Mouse (Mus musculus) ovary, postnatal 14 days (tissue): Measurements from ENCODE around the gene 9530003J23Rik.
"Not testable (repeated sequence)": the region's sequence is repeated elsewhere in the genome, so short reads cannot be mapped to it uniquely, and the experiment has no call there.

Source experiments
- DNase-seq: peaks from one replicate; pipeline ENCODE4 v3.0.0; 2022; ENCODE audit warnings: low spot score

9530003J23Rik gene

DNA sequence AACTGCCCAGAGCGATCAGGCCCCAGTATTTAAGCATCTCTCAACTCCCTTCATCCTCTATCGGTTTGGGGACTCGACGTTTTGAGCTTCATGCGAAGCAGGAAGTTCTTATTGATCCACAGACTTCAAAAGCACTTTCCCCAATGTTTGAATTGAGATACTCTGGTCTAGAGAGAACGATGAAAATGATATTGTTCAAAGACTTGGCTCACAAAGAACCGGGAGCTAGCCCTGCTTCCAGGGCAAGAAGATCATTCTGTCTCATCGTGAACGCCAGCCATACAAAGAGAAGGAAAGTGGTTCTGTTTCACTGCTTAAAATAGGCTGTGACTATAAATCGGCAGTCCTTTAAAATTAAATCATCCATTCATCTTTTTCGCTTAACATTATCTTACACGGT is at the start of gene 9530003J23Rik:
Gene 9530003J23Rik (minus strand): TSS at position 101 of the 400 bp plus-strand sequence.
- no peak for DNase-seq

DNA sequence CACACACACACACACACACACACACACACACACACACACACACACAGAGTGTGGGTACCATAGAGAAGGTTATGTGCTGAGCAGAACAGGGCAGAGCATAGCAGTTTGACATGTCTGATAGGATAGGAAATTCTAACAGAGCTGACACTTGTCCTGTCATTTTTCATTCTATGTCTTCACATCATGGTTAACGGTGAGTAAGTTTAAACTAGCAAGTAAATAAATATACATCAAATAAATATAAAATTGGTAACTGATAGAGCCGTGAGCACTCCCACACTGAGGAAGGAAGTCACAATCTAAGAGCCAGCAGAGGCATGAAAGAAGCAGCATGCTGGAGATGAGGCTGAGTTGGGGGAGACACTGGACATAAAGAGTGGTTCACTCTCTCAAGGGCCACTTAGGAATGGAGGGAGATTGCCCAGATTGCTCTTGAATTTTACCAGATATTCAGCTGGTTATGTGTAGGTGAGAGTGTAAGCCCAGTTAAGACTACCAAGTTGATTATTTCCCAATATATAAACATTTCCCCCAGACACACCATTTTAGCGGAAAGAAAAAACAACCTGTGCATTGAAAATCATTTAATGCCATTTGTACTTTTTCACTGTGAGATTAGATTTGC is 48.8 kb upstream of the 9530003J23Rik start:
- DNase-seq = no peak

DNA sequence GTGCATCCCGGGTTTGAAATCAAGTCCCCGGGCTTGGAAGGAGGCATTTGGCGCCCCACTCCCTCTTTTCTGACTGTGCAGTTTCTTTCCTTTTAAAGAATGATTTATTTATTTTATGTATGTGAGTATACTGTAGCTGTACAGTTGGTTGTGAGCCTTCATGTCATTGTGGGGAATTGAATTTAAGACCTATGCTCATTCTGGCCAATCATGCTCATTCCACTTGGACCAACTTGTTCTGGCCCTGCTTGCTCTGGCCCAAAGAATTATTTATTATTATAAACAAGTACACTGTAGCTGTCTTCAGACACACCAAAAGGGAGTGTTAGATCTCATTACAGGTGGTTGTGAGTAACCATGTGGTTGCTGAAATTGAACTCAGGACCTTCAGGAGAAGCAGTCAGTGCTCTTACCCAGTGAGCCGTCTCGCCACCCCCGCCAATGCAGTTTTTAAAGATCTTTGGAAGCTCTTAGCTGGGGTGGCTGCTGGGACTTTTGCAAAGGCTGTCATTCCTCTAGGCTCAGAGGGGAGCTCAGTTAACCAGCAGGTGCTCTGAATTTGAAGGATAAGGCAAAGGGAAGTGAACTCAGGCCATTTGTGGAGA is 48.0 kb upstream of the 9530003J23Rik start:
- DNase-seq = no peak

DNA sequence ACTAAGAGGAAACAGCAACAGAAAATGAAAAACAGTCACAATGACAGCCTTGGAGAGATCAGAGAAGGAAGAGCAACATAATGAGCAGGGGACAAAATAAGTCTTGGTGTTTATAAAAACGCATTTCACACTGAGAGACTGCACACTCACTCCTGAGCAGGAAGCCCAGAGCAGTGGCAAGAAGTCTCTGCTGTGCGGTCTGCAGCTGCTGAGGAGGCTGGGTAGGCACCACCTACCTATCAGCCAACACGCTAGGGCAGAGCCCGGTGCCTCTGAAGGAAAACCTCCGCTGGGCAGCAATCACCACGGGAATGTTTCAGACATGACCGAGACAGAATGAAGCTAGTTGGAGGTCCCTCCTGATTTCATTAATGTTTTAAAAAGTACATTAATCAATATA is 47.1 kb upstream of the 9530003J23Rik start:
- DNase-seq = not testable (repeated sequence)

DNA sequence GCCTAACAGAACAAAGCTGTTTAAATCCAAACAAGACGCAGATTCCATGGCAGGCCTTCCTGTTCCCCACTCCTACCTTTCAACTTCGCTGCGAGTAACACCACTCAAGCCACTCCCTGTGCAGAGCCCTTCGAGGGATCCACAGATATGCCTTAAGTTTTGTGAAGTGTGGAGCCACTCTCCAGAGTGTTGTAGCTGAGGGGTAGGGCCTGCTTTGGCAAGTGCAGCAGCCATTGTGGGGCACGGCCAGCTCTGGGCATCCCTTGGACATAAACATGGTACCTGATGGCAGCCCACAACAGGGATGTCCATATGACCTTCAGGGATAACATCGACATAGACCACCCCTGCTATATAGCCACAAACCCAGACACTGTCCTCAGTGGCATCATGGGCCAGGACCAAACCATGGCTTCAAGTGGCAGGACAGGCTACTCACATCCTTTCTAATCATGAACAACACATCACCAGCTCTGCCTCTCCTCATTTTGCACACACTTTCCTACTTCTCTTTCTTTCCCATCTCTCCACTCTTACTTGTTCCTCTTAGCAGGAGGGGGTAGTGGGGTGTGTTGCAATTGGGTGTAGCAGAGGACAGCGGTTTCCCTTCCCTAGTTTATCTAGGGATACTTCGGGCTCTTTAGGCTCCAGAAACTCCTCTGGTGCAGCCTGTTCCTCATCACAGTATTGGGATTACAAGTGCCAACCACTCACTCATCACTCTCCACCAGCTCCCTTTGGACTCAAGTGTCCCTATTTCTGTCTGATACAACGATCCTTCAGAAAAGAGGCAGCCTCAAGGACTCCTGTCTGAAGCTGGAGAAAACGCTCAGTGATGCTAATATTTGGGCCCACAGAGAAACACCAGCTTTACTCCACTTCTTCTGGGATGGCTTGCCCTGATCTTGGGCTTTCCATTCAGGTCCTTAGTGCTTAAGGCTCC is 46.3 kb upstream of the 9530003J23Rik start:
- no peak for DNase-seq

DNA sequence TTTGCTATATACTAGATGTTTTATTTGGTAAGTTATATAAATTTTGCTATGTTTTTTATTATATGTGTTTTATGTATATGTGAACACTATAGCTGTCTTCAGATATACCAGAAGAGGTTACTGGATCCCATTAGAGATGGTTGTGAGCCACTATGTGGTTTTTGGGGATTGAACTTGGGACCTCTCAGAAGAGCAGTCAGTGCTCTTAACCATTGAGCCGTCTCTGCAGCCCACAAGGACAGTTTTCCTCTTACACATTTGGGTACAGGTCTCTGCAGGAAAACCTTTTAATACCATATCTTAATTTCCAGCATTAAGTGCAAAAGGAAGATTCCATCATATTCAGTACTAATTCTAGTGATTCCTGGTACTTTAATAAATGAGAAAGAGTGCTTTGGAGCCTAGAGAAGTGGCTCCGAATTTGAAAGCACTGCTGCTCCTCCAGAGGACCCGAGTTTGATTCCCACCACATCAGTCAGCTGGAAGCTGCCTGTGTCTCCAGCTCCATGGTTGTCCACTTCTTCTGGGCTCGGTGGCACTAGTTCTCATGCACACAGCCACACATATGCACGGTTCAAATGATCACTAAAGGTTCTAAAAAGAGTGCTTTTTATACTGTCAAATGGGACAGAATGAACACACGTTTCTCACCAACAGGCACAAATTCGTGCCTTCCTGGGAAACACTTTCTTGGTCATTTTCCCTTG is 45.5 kb upstream of the 9530003J23Rik start:
- no peak for DNase-seq

DNA sequence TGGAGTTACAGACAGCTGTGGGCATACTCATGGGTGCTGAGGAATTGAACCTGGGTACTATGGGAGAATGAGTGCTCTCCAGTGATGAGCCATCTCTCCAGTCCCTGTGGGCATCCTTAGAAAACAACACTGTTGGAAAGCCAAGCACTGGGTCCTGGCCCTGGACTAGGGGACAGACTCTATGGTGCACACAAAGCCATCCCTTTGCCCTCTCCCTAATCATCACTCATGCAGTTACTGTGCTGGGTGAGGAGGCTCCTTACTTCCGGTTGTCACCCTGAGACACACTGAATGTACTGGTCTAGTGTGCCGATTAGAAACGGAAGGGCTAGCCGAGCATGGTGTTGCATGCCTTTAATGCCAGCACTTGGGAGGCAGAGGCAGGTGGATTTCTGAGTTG is 44.7 kb upstream of the 9530003J23Rik start:
- DNase-seq = not testable (repeated sequence)

DNA sequence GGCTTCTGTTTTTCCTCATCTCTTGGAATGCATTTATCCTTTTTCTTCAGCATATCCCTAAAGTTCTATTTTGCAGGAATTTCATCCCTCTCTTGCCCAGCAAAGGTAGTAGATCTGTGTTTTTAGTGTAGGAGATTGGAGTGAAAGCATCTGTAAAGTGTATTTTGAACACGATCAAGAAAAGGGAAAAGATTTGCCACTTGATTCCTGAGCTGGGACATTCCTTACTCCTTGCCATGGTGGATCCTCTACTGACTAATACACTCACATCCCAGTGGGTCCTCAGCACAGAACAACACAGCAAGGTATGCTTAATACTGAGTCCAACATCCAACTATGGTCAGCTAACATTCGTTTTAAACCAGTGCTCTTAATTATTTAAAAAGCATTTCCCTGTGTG is 44.0 kb upstream of the 9530003J23Rik start:
- no peak for DNase-seq

DNA sequence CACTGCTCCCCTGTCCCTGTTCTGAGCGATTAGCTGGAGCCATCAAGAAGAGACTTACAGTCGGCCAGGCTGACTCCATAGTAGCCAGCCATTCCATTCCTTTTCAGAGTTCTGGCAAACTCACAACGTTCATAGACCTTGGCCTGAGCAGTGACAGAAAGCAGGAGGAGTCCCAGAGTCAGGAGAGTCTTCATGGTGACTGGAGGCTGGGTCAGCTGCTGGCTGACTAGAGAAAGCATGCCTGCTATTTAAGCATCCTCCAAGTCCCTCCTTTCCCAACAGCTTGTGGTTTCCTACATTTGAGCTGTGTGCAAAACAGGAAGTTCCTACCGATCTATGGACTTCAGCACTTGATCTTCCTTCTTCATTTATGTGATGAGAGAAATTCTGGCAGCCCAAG is 43.5 kb upstream of the 9530003J23Rik start, which contains the start of gene Lyz2:
Gene Lyz2 (minus strand): TSS at position 273 of the 400 bp plus-strand sequence.
- no peak for DNase-seq

DNA sequence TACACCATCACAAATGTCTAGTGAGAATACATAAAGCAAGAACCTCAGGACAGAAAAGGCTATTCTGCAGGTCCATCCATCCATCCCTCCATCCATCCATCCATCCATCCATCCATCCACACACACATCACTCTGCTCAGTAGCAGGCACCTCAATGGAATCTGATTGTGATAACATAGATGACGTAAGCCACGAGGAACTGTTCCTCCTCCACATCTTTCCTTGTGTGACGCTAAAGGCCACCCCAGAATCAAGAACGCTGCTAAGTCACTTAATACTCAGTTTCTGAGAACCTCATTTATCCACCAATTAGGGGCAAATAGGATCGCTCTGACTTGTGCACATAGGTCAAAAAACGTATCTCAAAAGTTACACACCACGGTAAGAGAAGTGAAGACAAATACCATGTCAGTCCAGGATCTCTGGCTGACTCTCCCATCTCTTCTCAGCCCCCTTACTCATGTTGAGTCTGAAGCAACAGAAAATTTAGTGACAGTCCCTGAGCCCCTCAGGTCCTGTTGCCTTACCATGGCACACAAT is 42.9 kb upstream of the 9530003J23Rik start:
- DNase-seq = no peak

DNA sequence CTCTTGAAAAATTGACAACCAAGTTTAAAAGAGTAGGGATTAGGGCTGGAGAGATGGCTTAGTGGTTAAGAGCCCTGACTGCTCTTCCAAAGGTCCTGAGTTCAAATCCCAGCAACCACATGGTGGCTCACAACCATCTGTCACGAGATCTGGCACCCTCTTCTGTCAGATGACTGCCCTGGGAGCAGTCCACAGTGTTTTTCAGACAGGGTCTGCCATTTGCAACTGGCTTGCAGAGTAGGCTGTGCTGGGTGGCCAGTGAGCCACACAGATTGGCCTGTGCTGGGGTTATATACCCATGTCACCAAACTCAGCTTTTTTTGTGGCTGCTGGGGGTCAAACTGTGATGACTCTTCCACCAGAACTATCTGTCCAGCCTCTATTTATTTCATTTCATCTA is 41.5 kb upstream of the 9530003J23Rik start:
- no peak for DNase-seq

DNA sequence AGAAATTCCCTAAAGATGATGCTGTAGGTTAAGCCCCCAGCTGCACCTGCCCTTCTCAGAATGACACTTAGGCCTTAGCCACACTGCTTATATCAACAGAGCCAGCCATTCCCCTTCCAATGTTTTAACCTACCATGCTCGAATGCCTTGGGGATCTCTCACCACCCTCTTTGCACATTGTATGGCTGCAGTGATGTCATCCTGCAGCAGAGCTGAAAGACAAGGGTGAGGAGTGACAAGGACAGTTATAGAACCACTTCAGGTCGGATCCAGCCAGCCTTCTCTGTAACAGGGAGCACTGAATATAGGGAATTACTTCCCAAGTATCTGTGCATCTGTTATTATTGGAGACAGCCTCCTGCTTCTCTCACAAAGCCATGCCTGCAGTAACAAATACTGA is 40.0 kb upstream of the 9530003J23Rik start:
- DNase-seq = not testable (repeated sequence)

DNA sequence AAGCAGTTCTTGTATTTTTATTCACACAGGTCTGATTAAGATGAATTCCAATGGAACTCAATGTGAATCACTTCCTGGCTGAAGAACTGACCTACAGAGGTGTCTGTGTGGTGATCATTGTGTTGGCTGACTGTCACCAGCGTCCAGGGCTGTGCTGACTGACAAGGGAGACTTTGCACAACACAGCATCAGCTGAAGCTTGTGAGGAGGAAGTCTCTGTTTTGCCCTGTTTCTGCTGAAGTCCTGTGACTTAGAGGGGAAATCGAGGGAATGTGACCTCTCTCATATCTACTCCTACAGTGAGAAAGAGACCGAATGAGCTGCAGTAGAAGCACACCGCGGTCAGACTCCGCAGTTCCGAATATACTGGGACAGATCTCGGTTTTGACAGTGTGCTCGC is 39.3 kb upstream of the 9530003J23Rik start:
- DNase-seq = not testable (repeated sequence)

DNA sequence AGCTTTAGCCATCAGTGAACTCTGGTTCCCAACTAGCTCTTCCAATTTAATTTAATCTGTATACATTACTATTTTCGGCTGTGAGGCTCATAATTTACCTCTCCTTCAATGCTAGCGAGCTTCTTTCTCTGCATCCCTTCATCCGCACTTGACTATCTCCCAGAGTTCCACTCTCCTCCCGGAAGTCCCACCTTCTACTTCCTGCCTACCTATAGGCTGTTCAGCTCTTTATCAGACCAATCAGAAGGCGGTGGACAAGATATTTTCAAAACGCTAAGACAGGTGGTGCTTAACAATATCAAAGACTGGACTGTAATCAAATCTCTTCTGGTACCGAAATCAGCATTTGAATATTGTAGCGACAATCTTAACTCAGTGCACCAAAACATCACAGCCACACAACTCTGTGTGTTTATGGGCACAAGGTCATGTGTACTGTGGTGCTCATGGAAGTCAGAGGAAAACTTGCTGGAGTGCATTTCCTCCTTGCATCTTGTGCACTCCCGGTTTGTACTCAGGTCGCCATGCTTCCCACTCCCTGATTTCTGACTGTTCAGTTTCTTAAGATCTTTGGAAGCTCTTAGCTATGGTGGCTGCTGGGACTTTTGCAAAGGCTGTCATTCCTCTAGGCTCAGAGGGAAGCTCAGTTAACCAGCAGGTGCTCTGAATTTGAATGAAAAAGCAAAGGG is 37.3 kb upstream of the 9530003J23Rik start:
- DNase-seq = no peak

DNA sequence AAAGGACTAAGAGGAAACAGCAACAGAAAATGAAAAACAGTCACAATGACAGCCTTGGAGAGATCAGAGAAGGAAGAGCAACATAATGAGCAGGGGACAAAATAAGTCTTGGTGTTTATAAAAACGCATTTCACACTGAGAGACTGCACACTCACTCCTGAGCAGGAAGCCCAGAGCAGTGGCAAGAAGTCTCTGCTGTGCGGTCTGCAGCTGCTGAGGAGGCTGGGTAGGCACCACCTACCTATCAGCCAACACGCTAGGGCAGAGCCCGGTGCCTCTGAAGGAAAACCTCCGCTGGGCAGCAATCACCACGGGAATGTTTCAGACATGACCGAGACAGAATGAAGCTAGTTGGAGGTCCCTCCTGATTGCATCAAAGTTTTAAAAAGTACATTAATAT is 36.1 kb upstream of the 9530003J23Rik start:
- not testable (repeated sequence) for DNase-seq

DNA sequence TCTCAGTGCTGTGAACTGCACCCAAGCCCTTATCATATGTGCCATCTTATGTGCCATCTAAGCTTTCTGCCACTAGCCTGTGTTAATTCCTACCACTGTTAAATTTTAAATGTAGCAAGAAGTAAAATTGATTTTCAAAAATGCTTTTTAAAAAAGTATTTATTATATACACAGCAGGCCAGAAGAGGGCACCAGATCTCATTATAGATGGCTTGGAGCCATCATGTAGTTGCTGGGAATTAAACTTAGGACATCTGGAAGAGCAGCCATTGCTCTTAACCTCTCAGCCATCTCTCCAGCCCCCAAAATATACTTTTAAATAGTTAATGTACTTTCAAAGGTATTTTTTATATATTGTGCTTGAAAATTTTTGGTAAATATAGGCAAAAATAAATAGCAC is 33.5 kb upstream of the 9530003J23Rik start:
- DNase-seq = no peak

DNA sequence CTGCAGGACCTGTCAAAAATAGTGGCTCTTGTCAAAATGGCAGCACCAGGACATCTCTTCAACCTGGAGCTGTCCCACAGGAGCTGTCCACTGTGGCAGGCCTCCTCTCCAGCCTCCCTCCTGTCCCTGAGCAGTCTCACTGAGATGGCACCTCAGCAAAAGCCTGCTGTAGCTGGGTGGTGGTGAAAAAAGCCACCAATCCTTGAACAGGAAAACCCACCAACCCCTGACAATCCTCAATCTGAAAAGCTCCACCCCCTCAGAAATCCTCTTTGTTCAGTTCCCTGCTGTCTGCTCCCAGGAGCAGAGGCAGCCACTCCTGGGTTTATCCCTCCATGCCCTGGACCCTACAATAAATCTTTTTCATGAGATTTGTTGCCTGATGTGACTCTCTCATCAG is 21.4 kb upstream of the 9530003J23Rik start:
- DNase-seq = no peak

DNA sequence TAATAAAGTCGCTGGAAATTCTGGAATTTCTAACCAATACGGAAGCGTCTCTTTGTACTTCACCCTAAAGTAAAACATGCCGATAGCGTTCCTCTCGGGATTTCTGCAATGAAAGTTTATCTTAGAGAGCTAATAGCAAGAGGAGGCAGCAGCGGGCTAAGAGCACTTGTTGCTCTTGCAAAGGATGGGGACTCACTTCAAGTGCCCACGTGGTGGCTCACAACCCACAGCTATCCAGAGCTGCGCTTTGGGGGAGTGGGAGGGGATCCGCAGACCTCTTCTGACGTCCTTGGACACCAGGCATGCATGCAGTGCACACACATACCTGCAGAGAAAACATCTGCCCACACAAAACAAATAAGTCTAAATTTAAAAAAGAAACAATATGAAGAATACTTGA is 2.6 kb downstream of the 9530003J23Rik start:
- DNase-seq = no peak

DNA sequence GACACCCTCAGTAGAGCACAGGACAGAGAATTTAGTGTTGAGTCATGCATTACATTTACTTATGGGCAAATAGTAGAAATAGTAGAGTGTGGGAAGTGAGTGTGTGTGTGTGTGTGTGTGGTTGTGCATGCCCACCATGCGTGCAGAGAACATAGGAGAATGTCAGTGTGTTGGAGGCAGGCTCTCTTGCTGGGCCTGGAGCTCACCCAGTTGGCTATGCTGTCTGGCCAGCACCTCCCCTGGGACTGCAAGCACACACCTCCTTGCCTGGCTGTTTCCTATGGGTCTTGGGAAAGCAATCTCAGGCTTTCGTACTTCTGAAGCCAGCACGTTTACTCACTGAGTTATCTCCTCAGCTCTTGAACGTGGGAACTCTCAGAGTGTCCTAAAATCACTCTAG is 3.7 kb downstream of the 9530003J23Rik start:
- no peak for DNase-seq

DNA sequence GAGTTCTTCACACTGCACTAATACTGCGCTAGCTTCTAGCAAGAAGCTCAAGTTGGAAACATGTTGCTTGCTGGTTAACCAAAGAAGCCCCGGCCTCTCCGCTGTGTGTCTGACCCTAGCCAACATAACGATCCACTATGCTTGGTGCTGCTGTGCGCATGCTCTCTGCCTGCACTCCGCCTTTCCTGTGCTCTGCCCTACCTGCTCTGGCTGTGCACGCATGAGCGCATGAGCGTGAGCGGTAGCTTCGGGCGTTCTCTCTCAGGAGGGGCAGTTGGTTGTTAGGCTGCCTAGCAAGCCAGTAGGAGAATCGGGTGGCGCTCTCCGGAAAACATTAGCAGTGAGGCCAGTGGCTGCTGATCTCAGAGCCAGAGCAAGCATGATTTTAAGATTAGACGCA is 8.7 kb downstream of the 9530003J23Rik start:
- DNase-seq = no peak

DNA sequence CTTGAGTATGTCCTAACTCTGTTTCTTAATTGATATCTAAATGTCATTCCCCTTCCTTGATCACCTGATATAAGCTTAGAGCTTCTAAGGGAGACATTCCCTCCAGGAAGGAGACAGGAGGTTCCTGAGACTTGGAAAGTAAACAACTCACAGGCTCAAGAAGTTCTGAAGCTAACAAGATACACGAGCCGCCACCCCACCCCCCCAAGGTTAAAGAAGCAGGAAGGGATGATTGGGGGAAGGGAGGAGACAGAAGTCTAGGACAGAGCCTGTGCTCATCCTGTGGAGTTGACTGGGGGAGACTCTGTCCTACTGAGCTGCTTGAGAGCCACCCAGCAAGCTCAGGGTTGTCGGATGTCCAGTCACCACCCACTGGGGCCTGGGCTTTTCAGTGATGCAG is 12.5 kb downstream of the 9530003J23Rik start:
- no peak for DNase-seq
